Mouse (Mus musculus): ENCODE data around the gene Tmem45a2. TPM values are rescaled to one million over a fixed set of nuclear protein-coding genes. Genes with fewer than 3 reads are reported as not detected.

Tmem45a2 gene
- total and polyA plus RNA-seq, 3 experiments: not detected

DNA sequence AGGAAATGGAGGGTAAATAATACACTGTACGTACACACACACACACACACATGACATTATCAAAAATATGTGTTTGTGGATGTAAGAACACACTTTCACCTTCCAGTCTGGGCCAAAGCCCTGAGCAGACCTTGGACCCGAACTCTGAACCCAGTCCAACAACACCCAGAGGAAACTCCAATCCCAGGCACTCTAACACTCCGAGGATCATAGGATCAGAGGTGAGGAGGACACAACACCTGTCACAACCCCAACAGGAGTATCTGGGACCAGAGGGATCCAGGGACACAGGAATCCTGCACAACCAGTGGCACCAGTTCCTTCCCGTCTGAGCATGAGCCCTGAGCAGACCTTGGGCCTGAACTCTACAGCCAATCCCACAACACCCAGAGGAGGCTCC, 8.4 kb upstream of the Tmem45a2 start:
- dilution Hi-C loops (cut with MboI; ENCODE audit: extremely low pct_ligation_motif_present, extremely low pct_unique_long_range_greater_than_20kb, low sequenced_read_pairs) (no loop called here), in situ Hi-C loops (cut with MboI; ENCODE audit: low pct_ligation_motif_present, low pct_unique_long_range_greater_than_20kb, low sequenced_read_pairs) (no loop called here)
- Histone ChIP-seq H3K27me3 (replicated peaks) (no peaks in the 10 kb centered on the region), H3K9ac (ENCODE audit: insufficient read depth, low read depth) (no peak overlapping the region), H3K36me3 (replicated peaks in 1 of 2; ENCODE audit: control insufficient read depth in 1 of 2, insufficient read depth in 1 of 2, low read length in 1 of 2) (no peaks in the 10 kb centered on the region), H3K79me2 (replicated peaks; ENCODE audit: control insufficient read depth, extremely low read depth, insufficient read depth, poor library complexity, severe bottlenecking) (no peaks in the 10 kb centered on the region), H3K27ac (ENCODE audit: insufficient read depth, low read depth) (no peak overlapping the region), H3K9me3 (replicated peaks; ENCODE audit: low read length) (no peaks in the 10 kb centered on the region), H3K4me3 (replicated peaks in 1 of 3; ENCODE audit: low read depth in 2 of 3, low read length in 2 of 3, poor library complexity in 1 of 3) (no peak overlapping the region), H3K4me2 (ENCODE audit: insufficient read depth, low read depth, poor library complexity, severe bottlenecking) (no peak overlapping the region), H3K4me1 (ENCODE audit: control insufficient read depth in 1 of 2, insufficient read depth in 2 of 2) (peaks cover 0 to 6% of the 10 kb centered on the region in 2 experiments; a peak in 2 of 4 replicates)
- DNase-seq (ENCODE audit: extremely low read depth): no peak
- TF ChIP-seq NRF1 (IDR thresholded peaks at IDR 0.05; ENCODE audit: low read depth, low read length) (no peak), CHD1 (IDR thresholded peaks at IDR 0.05; ENCODE audit: low read depth, low read length) (no peak), JUND (conservative IDR thresholded peaks at IDR 0.05; ENCODE audit: low read depth, low read length) (no peak), ZNF384 (IDR thresholded peaks at IDR 0.05; ENCODE audit: low read depth, low read length) (no peak), MAX (IDR thresholded peaks at IDR 0.05; ENCODE audit: low read length) (no peak), E2F4 (IDR thresholded peaks at IDR 0.05; ENCODE audit: insufficient replicate concordance, low read depth, low read length) (no peak), SIN3A (IDR thresholded peaks at IDR 0.05; ENCODE audit: low read length) (no peak)

DNA sequence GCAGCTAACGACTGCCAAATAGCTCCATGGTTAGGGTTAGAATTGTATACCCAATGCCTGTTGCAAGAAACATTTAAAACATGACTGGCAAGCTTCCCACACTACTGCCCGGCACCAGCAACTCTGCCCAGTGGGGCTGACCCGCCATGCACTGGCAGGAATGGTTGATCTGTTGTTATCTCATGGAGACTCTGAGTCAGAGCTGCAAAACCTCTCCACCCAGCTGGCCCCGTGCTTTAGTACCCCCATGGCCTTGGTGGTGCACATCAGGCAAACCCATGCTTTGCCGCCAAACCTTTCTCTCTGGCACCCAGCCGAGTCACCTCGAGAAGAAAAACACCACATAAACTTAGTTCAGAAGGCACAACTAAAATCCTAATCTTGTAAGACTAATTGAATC, 4.8 kb upstream of the Tmem45a2 start:
- Histone ChIP-seq H3K27ac (ENCODE audit: insufficient read depth, low read depth) (no peak overlapping the region), H3K79me2 (replicated peaks; ENCODE audit: control insufficient read depth, extremely low read depth, insufficient read depth, poor library complexity, severe bottlenecking) (no peaks in the 10 kb centered on the region), H3K4me1 (ENCODE audit: control insufficient read depth in 1 of 2, insufficient read depth in 2 of 2) (no peaks in the 10 kb centered on the region), H3K36me3 (replicated peaks in 1 of 2; ENCODE audit: control insufficient read depth in 1 of 2, insufficient read depth in 1 of 2, low read length in 1 of 2) (no peaks in the 10 kb centered on the region), H3K9ac (ENCODE audit: insufficient read depth, low read depth) (no peak overlapping the region), H3K9me3 (replicated peaks; ENCODE audit: low read length) (no peaks in the 10 kb centered on the region), H3K4me3 (replicated peaks in 1 of 3; ENCODE audit: low read depth in 2 of 3, low read length in 2 of 3, poor library complexity in 1 of 3) (no peak overlapping the region), H3K27me3 (replicated peaks) (no peaks in the 10 kb centered on the region), H3K4me2 (ENCODE audit: insufficient read depth, low read depth, poor library complexity, severe bottlenecking) (no peak overlapping the region)
- TF ChIP-seq SMC3 (IDR thresholded peaks at IDR 0.05; ENCODE audit: low read depth, low read length) (no peak), POLR2AphosphoS2 (IDR thresholded peaks at IDR 0.05; ENCODE audit: low read depth, low read length) (no peak), E2F4 (IDR thresholded peaks at IDR 0.05; ENCODE audit: insufficient replicate concordance, low read depth, low read length) (no peak), NRF1 (IDR thresholded peaks at IDR 0.05; ENCODE audit: low read depth, low read length) (no peak), CHD2 (IDR thresholded peaks at IDR 0.05; ENCODE audit: low read length) (no peak), MAX (IDR thresholded peaks at IDR 0.05; ENCODE audit: low read length) (no peak), CTCF (conservative IDR thresholded peaks at IDR 0.05 in 1 of 2, IDR thresholded peaks at IDR 0.05 in 1 of 2; ENCODE audit: low read depth in 2 of 2, low read length in 2 of 2) (no peak), JUN (IDR thresholded peaks at IDR 0.05; ENCODE audit: insufficient read depth, low read depth, low read length) (no peak), ELF1 (IDR thresholded peaks at IDR 0.05; ENCODE audit: low read depth, low read length) (no peak), MXI1 (IDR thresholded peaks at IDR 0.05; ENCODE audit: low read depth, low read length) (no peak), ZKSCAN1 (IDR thresholded peaks at IDR 0.05; ENCODE audit: borderline replicate concordance, low read depth, low read length) (no peak), IRF4 (IDR thresholded peaks at IDR 0.05; ENCODE audit: low read depth, low read length) (no peak), CHD1 (IDR thresholded peaks at IDR 0.05; ENCODE audit: low read depth, low read length) (no peak), ZC3H11A (IDR thresholded peaks at IDR 0.05; ENCODE audit: low read depth, low read length) (no peak), ZNF384 (IDR thresholded peaks at IDR 0.05; ENCODE audit: low read depth, low read length) (no peak), PAX5 (IDR thresholded peaks at IDR 0.05; ENCODE audit: low read length) (no peak), UBTF (IDR thresholded peaks at IDR 0.05; ENCODE audit: low read depth, low read length) (no peak), ETS1 (conservative IDR thresholded peaks at IDR 0.05; ENCODE audit: low read depth, low read length) (no peak), MAFK (IDR thresholded peaks at IDR 0.05; ENCODE audit: insufficient replicate concordance, low read length) (no peak), ZMIZ1 (IDR thresholded peaks at IDR 0.05; ENCODE audit: low read depth, low read length) (no peak)
- DNase-seq (ENCODE audit: extremely low read depth): no peak
- in situ Hi-C loops (cut with MboI; ENCODE audit: low pct_ligation_motif_present, low pct_unique_long_range_greater_than_20kb, low sequenced_read_pairs): no loop called here
- dilution Hi-C loops (cut with MboI; ENCODE audit: extremely low pct_ligation_motif_present, extremely low pct_unique_long_range_greater_than_20kb, low sequenced_read_pairs): no loop called here
